Mouse (Mus musculus) mature B cell (primary cell): Measurements from ENCODE around the gene Gm10096.
"Not testable (repeated sequence)": the region's sequence is repeated elsewhere in the genome, so short reads cannot be mapped to it uniquely, and the experiment has no call there.

Experiments
- in situ Hi-C: fragments of 300-500 bp; cut with MboI; formaldehyde crosslinking; loops from 2 replicates; pipeline ENCODE4 v1.14.3; 2019

Gm10096 gene

DNA sequence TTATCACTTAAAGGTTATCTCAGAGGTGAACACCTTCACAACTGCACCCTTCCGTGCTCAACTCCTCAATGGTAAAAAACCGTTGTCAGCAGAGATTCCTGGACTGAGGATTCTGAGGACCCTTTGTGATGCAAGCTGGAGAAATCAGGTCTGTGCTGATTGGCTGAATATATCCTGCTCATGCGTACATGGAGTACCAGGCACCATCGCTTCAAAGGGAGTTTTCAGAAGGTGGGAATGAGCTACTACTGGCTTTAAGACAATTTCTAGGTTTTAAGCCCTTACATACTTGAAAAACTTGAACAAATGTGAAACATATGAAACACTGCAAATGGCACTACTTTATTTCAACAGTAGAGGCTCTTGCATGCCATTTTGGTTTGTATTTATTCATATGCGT, at the start of gene Gm10096:
Gm10096 (minus strand) TSS at position 101 of the 400 bp plus-strand sequence.
- in situ Hi-C loops = not testable (repeated sequence)
